Mouse (Mus musculus) embryonic facial prominence, embryonic 12.5 days (tissue): ENCODE measurements around the gene 1810037I17Rik. TPM values are rescaled to one million over a fixed set of nuclear protein-coding genes. Genes with fewer than 3 reads are reported as not detected.

Source experiments
- ATAC-seq: fragments of 200-750 bp; cut with Nextera tagmentation; 2 replicates; pipeline ENCODE4 v1.8.0; 2017; ENCODE audit not compliant: insufficient number of reproducible peaks, insufficient read depth, low FRiP score, low TSS enrichment
- H3K27ac ChIP-seq: fragments of 300-500 bp; sonication (generic); 2 replicates; pipeline ENCODE4 v1.5.1; 2016; ENCODE audit warnings: mild to moderate bottlenecking
- H3K27me3 ChIP-seq: fragments of 300-500 bp; sonication (generic); 2 replicates; pipeline ENCODE4 v1.6.1; 2016; ENCODE audit warnings: mild to moderate bottlenecking, moderate library complexity
- H3K36me3 ChIP-seq: fragments of 300-500 bp; sonication (generic); 2 replicates; pipeline ENCODE4 v1.6.1; 2016; ENCODE audit warnings: mild to moderate bottlenecking
- H3K4me1 ChIP-seq: fragments of 300-500 bp; sonication (generic); 2 replicates; pipeline ENCODE4 v1.6.1; 2016
- H3K4me2 ChIP-seq: fragments of 300-500 bp; sonication (generic); replicated peaks from 2 replicates; pipeline ENCODE4 v1.6.1; 2016; ENCODE audit warnings: mild to moderate bottlenecking, moderate library complexity
- H3K4me3 ChIP-seq: fragments of 300-500 bp; sonication (generic); 2 replicates; pipeline ENCODE4 v1.5.1; 2016; ENCODE audit warnings: mild to moderate bottlenecking
- H3K9ac ChIP-seq: fragments of 300-500 bp; sonication (generic); 2 replicates; pipeline ENCODE4 v1.6.1; 2016; ENCODE audit warnings: mild to moderate bottlenecking, moderate library complexity
- H3K9me3 ChIP-seq: fragments of 300-500 bp; sonication (generic); 2 replicates; pipeline ENCODE4 v1.6.1; 2016; ENCODE audit warnings: mild to moderate bottlenecking, moderate library complexity
- WGBS: fragments of 180-500 bp; shearing (Covaris S2); methylation state at CpG from one replicate; pipeline ENCODE4 v1.1.7; 2016; 5-methylcytosine and 5-hydroxymethylcytosine counted together
- polyA plus RNA-seq: library from polyadenylated mRNA; unstranded; fragments of >200 nt; fragmentation: Nextera tagmentation; extraction: Ambion mirVana; gene quantifications from 2 replicates; pipeline ENCODE4 v1.2.1, GENCODE M21; 2016

1810037I17Rik gene
- 80.7 and 82.6 TPM in 2 replicates for polyA plus RNA-seq

- WGBS: under 1% methylated on average over 66 of the region's 68 CpGs
Observed at GRCm38 (mm10) chr3:122924009-122924914, at the start of gene 1810037I17Rik. TSS of gene 1810037I17Rik (plus strand) at chr3:122924203.

GRCm38 (mm10) chr3:122876870-122877269, 47.1 kb upstream of the 1810037I17Rik start:
- H3K36me3 ChIP-seq: no peaks in the 10 kb centered on the region
- ATAC-seq: no peak
- H3K4me1 ChIP-seq: no peaks in the 10 kb centered on the region
- no peaks in the 10 kb centered on the region for H3K9me3 ChIP-seq
- H3K27me3 ChIP-seq: no peaks in the 10 kb centered on the region
- no peak overlapping the region for H3K4me3 ChIP-seq
- no peak overlapping the region for H3K9ac ChIP-seq
- 91% methylated on average over 2 of the region's 2 CpGs for WGBS
- no peak overlapping the region for H3K4me2 ChIP-seq
- no peak overlapping the region for H3K27ac ChIP-seq

More at GRCm38 (mm10) chr3:122924009-122924914, at the start of gene 1810037I17Rik:
- Histone ChIP-seq H3K27ac (peak within 1 kb of the TSS; percentile 72), H3K4me1 (peaks cover 13% of the 10 kb centered on the region), H3K9me3 (no peaks in the 10 kb centered on the region), H3K4me2 (peak within 1 kb of the TSS; percentile 64), H3K27me3 (no peaks in the 10 kb centered on the region), H3K4me3 (peak within 1 kb of the TSS; percentile 57), H3K36me3 (0 out of 2 replicates have a peak, but pooled peaks cover 7% of the 10 kb centered on the region), H3K9ac (peak within 1 kb of the TSS; percentile 68)
- peak; percentile 97 for ATAC-seq

- no peaks in the 10 kb centered on the region for H3K36me3 ChIP-seq
Observed at GRCm38 (mm10) chr3:122877543-122877942, 46.5 kb upstream of the 1810037I17Rik start.

GRCm38 (mm10) chr3:122878705-122879315, 45.2 kb upstream of the 1810037I17Rik start:
- Histone ChIP-seq H3K36me3 (no peaks in the 10 kb centered on the region), H3K27ac (no peak overlapping the region), H3K4me3 (no peak overlapping the region), H3K27me3 (no peaks in the 10 kb centered on the region), H3K4me2 (no peak overlapping the region), H3K4me1 (no peaks in the 10 kb centered on the region), H3K9ac (no peak overlapping the region), H3K9me3 (no peaks in the 10 kb centered on the region)
- no peak for ATAC-seq
- 79% methylated on average over 8 of the region's 8 CpGs for WGBS

More at GRCm38 (mm10) chr3:122877543-122877942, 46.5 kb upstream of the 1810037I17Rik start:
- no peak overlapping the region for H3K27ac ChIP-seq
- no peaks in the 10 kb centered on the region for H3K9me3 ChIP-seq
- H3K4me1 ChIP-seq: no peaks in the 10 kb centered on the region
- ATAC-seq: no peak
- no peak overlapping the region for H3K4me3 ChIP-seq
- H3K9ac ChIP-seq: no peak overlapping the region
- no peak overlapping the region for H3K4me2 ChIP-seq
- WGBS: 89% methylated on average over 3 of the region's 3 CpGs
- no peaks in the 10 kb centered on the region for H3K27me3 ChIP-seq

- Histone ChIP-seq H3K36me3 (no peaks in the 10 kb centered on the region), H3K4me3 (no peak overlapping the region), H3K27me3 (no peaks in the 10 kb centered on the region), H3K27ac (no peak overlapping the region), H3K4me1 (no peaks in the 10 kb centered on the region), H3K9me3 (no peaks in the 10 kb centered on the region), H3K9ac (no peak overlapping the region), H3K4me2 (no peak overlapping the region)
- WGBS: 77% methylated on average over 4 of the region's 4 CpGs
- no peak for ATAC-seq
Observed at GRCm38 (mm10) chr3:122887505-122888301, 36.3 kb upstream of the 1810037I17Rik start.

- Histone ChIP-seq H3K27ac (no peak overlapping the region), H3K9me3 (no peaks in the 10 kb centered on the region), H3K4me3 (no peak overlapping the region), H3K4me2 (no peak overlapping the region), H3K36me3 (no peaks in the 10 kb centered on the region), H3K27me3 (no peaks in the 10 kb centered on the region), H3K9ac (no peak overlapping the region), H3K4me1 (no peaks in the 10 kb centered on the region)
- 75% methylated on average over 5 of the region's 5 CpGs for WGBS
- ATAC-seq: no peak
Observed at GRCm38 (mm10) chr3:122888371-122888819, 35.6 kb upstream of the 1810037I17Rik start.

GRCm38 (mm10) chr3:122894772-122895171, 29.2 kb upstream of the 1810037I17Rik start, which contains the start of gene Fabp2:
TSS of gene Fabp2 (plus strand) at chr3:122895072.
- H3K4me2 ChIP-seq: no peak within 1 kb of the TSS
- ATAC-seq: no peak
- WGBS: 92% methylated on average over 3 of the region's 3 CpGs

GRCm38 (mm10) chr3:122895189-122895731, 28.7 kb upstream of the 1810037I17Rik start:
- Histone ChIP-seq H3K4me3 (no peak overlapping the region), H3K36me3 (no peaks in the 10 kb centered on the region), H3K9ac (no peak overlapping the region), H3K4me1 (no peaks in the 10 kb centered on the region), H3K4me2 (no peak overlapping the region), H3K27ac (no peak overlapping the region), H3K27me3 (no peaks in the 10 kb centered on the region), H3K9me3 (no peaks in the 10 kb centered on the region)
- no peak for ATAC-seq
- 81% methylated on average over 11 of the region's 11 CpGs for WGBS

More at GRCm38 (mm10) chr3:122894772-122895171, 29.2 kb upstream of the 1810037I17Rik start, which contains the start of gene Fabp2:
- no peak within 1 kb of the TSS for H3K9ac ChIP-seq
- no peaks in the 10 kb centered on the region for H3K36me3 ChIP-seq
- H3K4me1 ChIP-seq: no peaks in the 10 kb centered on the region
- no peaks in the 10 kb centered on the region for H3K27me3 ChIP-seq
- no peaks in the 10 kb centered on the region for H3K9me3 ChIP-seq
- no peak within 1 kb of the TSS for H3K4me3 ChIP-seq
- H3K27ac ChIP-seq: no peak within 1 kb of the TSS

GRCm38 (mm10) chr3:122898254-122898653, 25.7 kb upstream of the 1810037I17Rik start:
- no peak for ATAC-seq
- WGBS: 69% methylated on average over 6 of the region's 6 CpGs
- Histone ChIP-seq H3K36me3 (no peaks in the 10 kb centered on the region), H3K9me3 (no peaks in the 10 kb centered on the region), H3K9ac (no peak overlapping the region), H3K27ac (no peak overlapping the region), H3K4me3 (no peak overlapping the region), H3K27me3 (no peaks in the 10 kb centered on the region), H3K4me2 (no peak overlapping the region), H3K4me1 (no peaks in the 10 kb centered on the region)

- WGBS: 44% methylated on average over 12 of the region's 12 CpGs
Observed at GRCm38 (mm10) chr3:122903746-122904433, 20.1 kb upstream of the 1810037I17Rik start.

More at GRCm38 (mm10) chr3:122903746-122904433, 20.1 kb upstream of the 1810037I17Rik start:
- H3K27ac ChIP-seq: no peak overlapping the region
- no peaks in the 10 kb centered on the region for H3K4me1 ChIP-seq
- H3K4me3 ChIP-seq: no peak overlapping the region
- H3K36me3 ChIP-seq: no peaks in the 10 kb centered on the region
- H3K4me2 ChIP-seq: no peak overlapping the region
- ATAC-seq: peak; percentile 45; the same call in 1 of the 2 replicates
- no peaks in the 10 kb centered on the region for H3K27me3 ChIP-seq
- no peaks in the 10 kb centered on the region for H3K9me3 ChIP-seq
- no peak overlapping the region for H3K9ac ChIP-seq
